ENCODE assay signal across 7 mouse cellular contexts in genomic region chr5:74433580-74434147, GRCm38 (mm10).
DNase-seq lines count a peak whose midpoint lies in the region; ATAC-seq and TF ChIP-seq lines count a peak whose summit lies in the region.

No protein-coding gene starts in this region.

- no peak overlapping the region for H3K27ac ChIP-seq in left cerebral cortex, adult 2 months
- no peak overlapping the region for H3K27ac ChIP-seq in spleen, adult 2 months (ENCODE audit: insufficient read depth, low read length)

- TF ChIP-seq CTCF in left cerebral cortex, adult 2 months (IDR thresholded peaks at IDR 0.05) = peak; percentile 84
- TF ChIP-seq CTCF in spleen, adult 2 months (IDR thresholded peaks at IDR 0.05; ENCODE audit: extremely low read depth, insufficient read depth, insufficient read length, insufficient replicate concordance) = peak; percentile 66; the same call in 1 of the 2 replicates

- no peak for TF ChIP-seq POLR2A in spleen, adult 2 months (IDR thresholded peaks at IDR 0.05; ENCODE audit: low read depth, low read length)

- intact Hi-C loops in left cerebral cortex, adult 2 months (cut with DNase I) = loop anchor here (1.0 to 10.0 kb wide), 5 partner anchors 121 to 724 kb away; no protein-coding TSS in a partner anchor

- peak; percentile 61 for ATAC-seq in inflammation-experienced regulatory T-cells, adult 6 months

- H3K4me1 ChIP-seq in spleen, adult 2 months (ENCODE audit: control insufficient read depth, insufficient read depth, insufficient read length) = no peaks in the 10 kb centered on the region

- no peak overlapping the region for H3K4me3 ChIP-seq in left cerebral cortex, adult 2 months
- no peak overlapping the region for H3K4me3 ChIP-seq in spleen, adult 2 months (ENCODE audit: extremely low read depth, insufficient read depth, insufficient read length)

- WGBS in spleen, adult 2 months = 17% methylated on average over 9 of the region's 9 CpGs

- H3K27me3 ChIP-seq in spleen, adult 2 months (ENCODE audit: control insufficient read depth, insufficient read depth, low read length) = no peaks in the 10 kb centered on the region

- peak; percentile 11 for DNase-seq in WW6 (ENCODE audit: low read depth, low spot score)
- DNase-seq in cerebellum, adult 8-10 months = peak; percentile 64
- DNase-seq in frontal cortex, postnatal 36 days (ENCODE audit: low spot score in 2 of 2) = peak; percentile 67 to 75
- peak; percentile 52 to 67 for DNase-seq in left cerebral cortex, adult 2 months (ENCODE audit: extremely low spot score in 1 of 2, low spot score in 2 of 2)
- peak; percentile 81 for DNase-seq in mesoderm, embryonic 11.5 days (ENCODE audit: low read depth, low spot score)
- peak; percentile 2 to 34 for DNase-seq in spleen, adult 2 months (ENCODE audit: low read depth in 1 of 2, low spot score in 2 of 2)

- no peaks in the 10 kb centered on the region for H3K36me3 ChIP-seq in spleen, adult 2 months (ENCODE audit: control insufficient read depth, insufficient read depth, low read length)

Comparison
In these comparisons a context has a peak if more than half of its experiments do, and no peak if none do; other contexts are left out.
1. DNase-seq: peak in every context shown above with its lines; median percentile 81 in mesoderm, embryonic 11.5 days; 71 in frontal cortex, postnatal 36 days; 64 in cerebellum, adult 8-10 months; 60 in left cerebral cortex, adult 2 months; 18 in spleen, adult 2 months; 11 in WW6.